Mouse (Mus musculus) fibroblast of lung, adult 2 months (primary cell): ENCODE results near the gene Snrnp35.
A peak's percentile ranks its signal among the peaks of the same experiment; 100 is the strongest.

Source experiments
- DNase-seq: peaks from one replicate; pipeline ENCODE4 v3.0.0-alpha.2; 2011; ENCODE audit warnings: low read depth

Gene Snrnp35

DNA sequence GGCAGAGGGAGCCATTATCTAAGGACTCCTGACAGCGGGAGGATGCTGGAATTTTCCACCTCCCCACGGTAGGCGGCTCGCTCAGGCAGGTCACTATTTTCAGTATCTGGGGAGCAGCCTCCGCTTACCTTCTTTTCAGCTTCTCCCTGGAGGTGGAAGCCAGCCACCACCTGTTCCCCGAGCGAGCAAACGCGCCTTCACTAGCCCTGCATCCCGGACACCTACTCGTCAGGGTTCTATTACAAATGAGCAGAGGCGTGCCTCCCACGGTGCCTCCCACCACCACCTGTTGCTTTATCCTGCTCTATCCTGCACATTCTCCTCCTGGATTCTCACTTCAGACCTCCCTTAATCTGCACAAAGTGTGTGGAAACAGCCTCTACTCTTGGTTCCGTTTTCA is 20.8 kb downstream of the Snrnp35 start:
- DNase-seq, result no peak

DNA sequence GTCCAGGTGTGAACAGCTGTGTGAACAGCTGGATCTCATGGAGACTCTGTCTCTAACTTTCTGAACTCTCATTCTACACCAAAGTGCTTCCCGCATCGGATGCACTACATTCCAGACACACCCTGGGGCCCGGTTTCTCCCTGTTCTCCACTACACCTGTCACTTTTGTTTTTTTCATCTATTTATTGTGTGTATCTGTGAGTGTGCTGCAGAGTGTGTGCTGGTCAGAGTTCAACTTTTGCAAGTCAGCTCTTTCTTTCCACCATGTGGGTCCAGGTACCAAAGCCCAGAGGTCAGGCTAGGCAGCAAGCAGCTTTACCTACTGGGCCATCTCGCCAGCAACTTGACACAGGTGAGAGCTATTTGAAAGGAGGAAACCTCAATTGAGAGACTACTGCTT is 22.3 kb downstream of the Snrnp35 start:
- DNase-seq, result no peak

DNA sequence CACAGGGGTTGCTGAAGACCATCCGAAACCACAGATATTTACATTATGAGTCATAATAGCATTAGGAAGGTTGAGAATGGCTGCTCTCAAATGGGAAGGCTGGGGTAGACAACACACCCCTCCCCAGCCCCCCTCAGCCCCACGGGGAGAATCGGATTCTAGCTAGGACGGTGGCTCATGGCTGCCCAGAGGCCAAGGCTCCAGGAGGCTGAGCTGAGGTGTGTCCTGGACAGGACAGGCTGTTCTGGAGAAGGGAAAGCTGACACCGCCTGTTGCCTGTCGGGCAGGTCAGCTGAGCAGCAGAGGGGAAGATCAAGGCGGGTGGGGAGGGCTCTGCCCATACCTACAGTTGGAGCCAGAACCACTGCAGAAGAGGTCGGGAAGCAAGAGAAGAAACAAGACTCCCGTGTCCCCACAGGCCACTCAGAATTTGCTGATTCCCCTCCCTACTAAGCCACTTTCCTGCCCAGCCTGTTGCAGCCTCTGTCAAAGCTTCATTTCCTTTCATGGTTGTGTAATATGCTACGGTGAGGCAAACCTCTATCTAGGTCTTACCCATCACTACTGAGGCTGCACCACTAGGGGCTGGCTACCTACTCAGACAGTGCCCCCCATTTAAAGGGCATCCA is 23.9 kb downstream of the Snrnp35 start:
- no peak for DNase-seq

DNA sequence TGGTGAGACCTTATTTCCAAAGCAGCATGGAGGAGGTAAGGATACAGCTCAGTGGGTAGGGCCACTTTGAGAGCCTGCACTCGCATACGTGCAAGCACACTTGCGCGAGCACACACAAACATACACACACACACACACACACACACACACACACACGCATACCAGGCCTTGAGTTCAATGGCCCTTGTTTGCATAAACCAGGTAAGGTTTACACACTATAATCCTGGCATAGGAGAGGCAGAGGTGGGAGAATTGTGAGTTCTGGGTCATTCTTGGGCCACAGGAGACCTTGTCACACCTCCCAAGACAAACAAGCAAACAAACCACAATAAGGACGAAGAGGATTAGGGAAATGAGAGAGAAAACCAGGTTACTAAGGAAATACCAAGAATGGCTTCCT is 26.3 kb downstream of the Snrnp35 start:
- no peak for DNase-seq

DNA sequence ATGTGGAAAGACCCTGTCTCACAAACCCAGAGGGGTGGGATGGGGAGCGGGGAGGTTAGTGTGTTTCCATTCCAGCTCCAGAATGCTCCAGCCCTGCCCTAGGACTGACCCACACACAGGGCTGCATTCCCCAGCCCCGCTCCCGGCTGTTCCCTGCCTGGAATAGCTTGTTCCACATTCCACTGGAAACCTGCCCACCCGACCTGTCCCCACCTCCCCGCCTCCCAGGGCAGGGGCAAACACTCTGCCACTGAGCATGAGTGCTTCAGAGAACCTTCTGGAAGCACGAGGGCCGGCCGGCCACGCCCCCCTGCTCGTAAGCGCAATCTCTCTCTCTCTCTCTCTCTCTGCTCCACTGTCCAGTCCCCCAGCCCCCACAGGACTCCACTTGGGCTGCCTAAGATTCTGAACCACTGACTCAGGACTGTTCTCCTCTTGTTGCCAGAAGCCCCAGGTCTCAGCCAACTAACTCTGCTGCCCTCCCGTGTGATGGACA is 26.9 kb downstream of the Snrnp35 start:
- DNase-seq, result peak; percentile 78

DNA sequence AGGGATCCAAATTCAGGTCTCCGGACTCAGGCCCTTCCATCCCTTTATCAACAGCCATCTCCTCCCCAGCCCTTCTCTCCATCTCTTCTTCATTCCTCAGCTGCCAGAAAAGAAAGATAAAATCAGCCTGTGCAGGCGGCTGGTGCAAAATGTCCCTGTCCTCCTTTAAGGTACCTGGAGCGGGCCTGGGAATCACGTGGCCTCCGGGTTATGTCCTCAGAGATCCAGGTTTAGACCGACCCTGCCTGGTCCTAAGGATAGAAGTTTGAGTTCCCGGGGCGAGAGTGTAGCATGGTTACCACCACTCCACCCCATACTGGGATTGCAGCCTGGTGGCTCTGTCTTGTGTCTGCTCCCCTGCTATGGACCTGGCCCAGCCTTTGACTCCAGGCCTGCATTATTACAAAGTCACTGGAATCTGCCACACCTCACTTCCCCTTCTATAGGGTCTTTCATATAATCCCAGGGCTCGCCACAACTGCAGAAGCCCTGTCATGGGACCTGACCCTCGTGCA is 27.7 kb downstream of the Snrnp35 start:
- no peak for DNase-seq

DNA sequence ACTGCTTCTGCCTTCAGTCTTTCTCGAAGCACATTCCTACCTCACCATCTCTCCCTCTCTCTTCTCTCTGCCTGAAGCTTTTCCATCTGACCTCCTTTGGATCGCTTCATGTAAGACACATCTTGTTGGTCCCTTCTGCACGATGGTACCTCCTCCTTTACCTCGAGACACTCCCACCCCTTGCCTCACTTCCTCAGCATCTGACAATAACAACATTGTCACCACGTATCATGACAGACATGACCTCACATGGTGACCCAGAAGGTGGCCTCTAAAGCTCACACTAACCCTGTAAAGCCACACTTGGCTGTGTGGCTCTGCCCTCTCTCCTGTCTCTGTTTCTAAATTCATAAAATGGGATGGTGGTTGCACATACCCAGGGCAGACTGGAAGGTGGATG is 32.9 kb downstream of the Snrnp35 start:
- no peak for DNase-seq

DNA sequence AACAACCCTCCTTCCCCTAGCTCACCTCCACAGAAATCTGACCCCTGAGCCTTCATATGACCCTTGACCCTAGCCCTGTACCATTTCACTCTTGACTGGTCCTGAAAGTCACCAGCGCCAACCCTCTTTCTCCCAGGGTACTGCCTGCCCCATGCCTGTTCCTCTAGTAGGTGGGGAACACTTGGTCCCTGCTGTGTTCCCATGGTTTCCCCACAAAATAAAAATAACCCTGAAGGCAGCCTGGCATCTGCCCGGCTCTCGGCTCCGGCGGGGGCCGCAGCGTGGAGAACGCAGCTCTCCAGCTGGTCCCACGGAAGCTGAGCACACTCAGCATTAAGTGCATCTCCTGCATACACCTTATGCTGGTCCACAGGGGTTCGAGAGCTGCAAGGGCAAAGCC is 35.7 kb downstream of the Snrnp35 start:
- no peak for DNase-seq

DNA sequence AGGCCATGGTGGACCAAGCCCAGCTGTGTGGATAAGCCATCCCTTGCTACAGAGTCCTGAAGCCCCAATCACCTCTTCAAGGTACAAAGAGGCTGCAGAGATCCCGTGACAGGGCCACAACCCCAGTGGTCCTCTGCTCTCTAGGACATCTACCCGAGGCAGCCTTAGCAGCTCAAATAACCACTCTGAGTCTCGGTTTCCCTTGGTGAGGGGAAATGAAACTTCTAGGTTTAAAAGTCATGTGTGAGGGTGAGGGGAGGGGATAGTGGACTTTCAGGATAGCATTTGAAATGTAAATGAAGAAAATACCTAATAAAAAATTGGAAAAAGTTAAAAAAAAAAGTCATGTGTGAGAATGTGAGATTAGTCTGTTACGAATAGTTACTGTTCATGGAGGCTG is 38.7 kb downstream of the Snrnp35 start:
- DNase-seq, result no peak

DNA sequence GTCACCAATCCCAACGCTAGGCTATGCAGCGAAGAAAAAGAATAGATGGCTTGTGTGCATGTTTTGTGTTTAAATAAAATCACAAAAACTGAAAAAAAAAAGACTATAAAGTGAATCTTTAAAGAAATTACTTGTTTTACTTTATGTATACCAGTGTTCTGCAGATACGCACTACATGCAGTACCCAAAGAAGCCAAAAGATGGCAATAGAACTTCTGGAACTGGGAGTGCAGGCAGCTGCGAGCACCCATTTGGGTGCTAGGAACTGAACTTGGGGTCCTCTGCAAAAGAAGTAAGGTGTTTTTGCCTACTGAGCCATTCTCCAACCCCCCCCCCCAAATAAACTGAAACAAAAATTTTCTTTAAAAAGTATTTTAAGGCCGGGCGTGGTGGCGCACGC is 40.1 kb downstream of the Snrnp35 start:
- no peak for DNase-seq

DNA sequence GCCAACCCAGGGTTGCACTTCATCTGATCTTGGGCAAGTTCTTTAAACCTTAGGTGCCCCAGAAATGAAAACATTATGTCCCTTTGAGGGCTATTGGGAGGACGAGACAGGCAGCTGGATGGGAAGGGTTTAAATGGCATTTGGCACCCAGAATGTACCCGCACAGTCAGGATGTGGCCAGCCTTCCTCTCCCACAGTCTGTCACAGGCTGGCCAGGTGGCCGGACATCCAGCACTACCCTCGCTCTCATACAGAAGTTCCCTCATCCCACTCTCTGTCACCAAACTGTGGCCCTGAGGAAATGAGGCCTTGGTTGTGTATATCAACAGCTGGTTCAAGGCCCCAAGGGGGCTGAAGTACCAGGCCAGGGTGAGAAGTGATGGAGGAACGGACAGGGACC is 42.0 kb downstream of the Snrnp35 start:
- no peak for DNase-seq

DNA sequence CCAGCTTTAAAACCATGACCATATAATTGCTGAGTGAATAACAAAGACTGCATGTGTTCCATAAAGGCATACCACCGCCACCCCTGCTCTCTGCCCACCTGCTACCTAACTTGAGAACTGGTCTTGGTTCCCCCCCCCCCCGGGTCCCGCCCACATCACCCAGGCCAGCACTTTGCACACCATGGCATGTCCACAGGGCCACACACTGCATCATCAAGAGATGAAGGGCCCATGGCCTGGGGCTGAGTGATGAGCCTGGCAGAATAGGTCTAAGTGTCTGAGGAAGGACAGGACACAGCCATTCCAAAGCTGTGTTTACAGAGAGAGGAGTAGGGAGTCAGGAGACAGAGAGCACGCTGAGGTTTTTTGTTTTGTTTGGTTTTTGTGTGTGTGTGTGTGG is 45.4 kb downstream of the Snrnp35 start:
- DNase-seq, result no peak

DNA sequence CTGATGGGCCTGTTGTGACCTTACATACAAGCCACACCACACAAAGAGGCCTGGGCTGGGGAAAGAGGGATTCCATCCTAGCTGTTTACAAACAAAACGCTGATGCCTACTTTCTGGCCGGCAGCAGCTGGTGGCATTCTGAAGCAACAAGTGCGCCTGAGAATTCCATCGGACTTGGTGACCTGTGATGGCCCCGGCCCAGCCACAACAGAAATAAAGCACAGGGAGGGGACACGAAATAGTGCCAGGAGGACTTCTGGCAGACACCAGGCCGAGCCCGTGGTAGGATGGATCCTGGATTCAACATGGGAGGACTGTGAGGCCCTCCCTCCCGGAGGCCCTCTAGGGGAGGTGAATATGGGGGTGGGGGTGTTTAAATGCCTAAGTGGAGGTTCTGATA is 45.9 kb downstream of the Snrnp35 start:
- no peak for DNase-seq

DNA sequence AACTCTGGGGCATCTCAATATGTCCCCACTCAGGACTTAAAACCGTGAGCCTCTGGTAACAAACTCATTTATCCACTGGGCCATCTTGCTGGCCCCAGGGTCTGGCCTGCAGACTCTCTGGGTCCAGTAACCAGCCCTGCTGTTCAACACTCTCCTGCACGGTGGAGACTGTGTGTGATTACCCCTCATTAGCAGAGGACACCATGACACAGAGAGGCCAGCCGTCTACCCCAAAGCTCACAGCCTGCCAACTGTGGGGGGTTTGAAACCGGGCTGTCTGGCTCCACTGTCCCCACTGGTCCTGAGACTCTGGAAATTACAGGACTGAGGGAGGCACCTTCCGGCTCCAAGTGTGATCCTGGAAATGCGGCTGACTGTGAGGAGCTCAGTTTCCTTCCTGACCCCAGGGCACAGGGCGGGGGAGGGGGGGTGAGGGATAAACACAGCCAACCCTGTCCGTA is 46.3 kb downstream of the Snrnp35 start:
- DNase-seq, result no peak

DNA sequence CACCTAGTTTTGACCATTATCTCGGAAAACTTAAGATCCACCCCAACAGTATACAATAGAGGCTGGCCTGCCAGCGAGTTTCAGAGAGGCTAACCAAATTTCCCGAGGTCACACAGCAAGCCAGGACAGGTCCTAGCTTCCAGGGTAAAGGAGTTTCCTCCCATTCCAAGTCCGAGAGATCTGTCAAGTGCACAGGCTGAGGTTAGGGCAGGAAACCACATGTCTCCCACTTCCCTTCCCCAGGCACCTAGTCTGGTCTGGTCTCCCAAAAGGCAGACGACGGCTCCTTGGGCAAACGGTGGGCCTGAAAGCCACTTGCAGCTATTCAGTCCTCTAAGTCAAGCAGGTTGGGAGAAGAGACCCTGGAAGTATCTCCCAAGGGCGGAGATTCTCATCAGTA is 46.8 kb downstream of the Snrnp35 start:
- DNase-seq, result no peak

DNA sequence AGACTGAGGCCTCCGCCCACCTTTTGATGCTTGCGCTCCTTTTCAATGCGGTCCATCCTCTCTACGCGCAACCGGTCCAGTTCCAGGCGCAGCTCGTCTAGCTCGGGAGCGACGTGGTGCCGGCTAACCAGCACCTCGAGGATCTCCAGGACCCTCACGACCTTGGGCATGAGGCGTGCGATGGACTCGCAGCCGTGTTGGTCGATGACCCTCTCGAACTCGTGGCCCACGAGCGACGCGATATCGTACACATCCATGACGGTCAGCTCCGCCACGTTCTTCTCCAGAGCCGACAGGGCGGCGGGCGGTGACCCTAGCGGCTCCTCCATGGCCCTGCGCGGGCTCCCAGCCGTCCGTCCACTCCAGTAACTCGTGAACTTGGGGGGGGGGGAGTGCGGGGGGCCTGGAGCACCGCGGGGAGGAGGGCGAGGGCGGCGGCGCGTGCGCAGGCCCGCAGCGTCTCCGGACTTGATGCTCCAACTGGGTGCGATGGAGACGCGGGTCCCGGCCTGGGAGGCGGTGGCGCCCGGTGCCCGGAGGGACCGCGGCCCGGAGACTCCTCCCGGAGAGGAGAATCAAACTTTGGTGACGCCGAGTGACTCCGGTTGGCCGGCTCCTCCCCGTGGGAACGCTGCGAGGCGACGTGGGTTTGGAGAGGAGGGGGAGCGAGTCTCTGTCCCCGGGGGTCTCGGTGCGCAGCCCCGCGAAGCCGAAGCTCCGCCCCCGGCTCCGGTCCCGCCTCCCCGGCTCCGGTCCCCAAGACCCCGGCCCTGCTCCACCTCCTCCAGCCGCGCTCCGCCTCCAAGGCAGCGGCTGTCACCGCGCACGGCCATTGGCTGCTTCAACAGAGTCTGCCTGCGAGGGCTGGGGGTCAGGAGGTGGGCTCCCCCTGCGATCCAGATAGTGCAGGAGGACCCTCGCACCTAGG is 48.0 kb downstream of the Snrnp35 start, which contains the start of gene Rilpl1:
Gene Rilpl1 (minus strand): TSS at position 737 of the 928 bp plus-strand sequence.
- no peak for DNase-seq

DNA sequence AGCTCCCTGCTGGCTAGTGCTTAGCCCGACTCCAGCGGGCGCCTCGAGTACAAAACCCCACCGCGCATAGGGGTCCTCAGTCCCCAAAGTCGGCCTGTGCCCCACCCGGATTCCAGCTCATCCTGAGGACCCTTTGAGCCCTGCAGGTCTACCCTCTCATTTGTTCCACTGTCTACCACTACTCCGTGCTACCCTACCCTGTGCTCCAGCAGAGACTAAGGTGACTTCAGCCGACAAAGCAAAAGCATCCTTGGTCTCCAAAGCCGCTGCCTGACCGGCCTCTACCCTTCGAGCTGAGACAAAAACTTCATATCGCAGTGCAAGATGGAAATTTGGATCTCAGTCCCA is 48.6 kb downstream of the Snrnp35 start:
- no peak for DNase-seq

DNA sequence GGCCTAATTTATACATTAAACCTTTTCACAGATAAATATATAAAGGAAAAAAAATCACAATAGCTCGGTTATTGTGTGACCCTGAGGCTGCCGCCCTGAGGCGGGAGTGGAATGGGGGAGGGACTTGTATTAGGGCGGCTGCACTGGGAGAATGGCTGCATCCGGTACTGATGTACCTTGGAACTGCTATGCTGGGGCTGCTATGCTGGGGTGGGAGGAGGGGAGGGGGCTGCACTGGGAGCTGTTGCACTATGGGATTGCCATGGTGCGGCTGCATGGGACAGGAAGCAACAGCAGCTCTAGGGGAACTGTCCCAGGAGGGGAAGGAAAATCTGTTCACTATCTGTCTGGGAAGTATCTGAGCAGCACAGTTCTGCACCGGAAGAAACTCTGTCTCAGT is 49.5 kb downstream of the Snrnp35 start:
- no peak for DNase-seq

DNA sequence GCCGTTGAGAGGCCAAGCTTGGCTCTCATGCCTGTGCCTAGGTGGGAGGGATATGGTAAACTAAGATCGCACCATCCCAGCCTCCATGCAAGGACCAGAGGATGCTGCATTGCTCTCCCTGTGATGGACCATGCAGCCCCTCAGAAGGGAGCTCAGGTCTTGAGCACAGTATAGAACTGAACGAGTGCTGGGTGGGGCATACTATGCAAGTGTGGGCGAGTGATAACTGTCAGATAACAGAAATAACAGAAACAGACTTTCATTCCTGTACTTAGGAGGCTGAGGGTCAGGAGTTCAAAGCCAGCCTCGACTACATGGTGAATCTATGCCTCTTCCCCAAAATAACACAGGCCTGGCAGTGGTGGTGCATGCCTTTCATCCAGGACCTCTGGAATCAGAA is 52.1 kb downstream of the Snrnp35 start:
- no peak for DNase-seq

DNA sequence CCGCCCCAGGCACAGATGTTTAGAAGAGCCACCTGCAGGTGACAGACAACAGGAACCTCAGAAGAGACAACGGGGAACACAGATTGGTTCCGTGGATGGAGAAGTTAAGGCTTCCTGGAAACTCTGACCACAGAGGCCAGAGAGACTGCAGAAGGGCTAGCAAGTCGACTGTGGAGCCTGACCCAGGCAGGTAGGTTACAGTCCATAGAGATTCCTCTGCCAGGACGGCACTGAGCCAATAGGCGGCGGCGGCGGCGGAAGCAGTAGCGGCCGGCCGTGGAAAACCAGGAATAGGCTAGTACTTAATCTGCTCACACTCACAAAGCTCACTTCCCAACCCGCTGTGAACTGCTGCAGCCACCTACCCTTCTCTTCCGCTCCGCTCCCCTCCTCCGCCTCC is 53.8 kb downstream of the Snrnp35 start:
- DNase-seq, result no peak

DNA sequence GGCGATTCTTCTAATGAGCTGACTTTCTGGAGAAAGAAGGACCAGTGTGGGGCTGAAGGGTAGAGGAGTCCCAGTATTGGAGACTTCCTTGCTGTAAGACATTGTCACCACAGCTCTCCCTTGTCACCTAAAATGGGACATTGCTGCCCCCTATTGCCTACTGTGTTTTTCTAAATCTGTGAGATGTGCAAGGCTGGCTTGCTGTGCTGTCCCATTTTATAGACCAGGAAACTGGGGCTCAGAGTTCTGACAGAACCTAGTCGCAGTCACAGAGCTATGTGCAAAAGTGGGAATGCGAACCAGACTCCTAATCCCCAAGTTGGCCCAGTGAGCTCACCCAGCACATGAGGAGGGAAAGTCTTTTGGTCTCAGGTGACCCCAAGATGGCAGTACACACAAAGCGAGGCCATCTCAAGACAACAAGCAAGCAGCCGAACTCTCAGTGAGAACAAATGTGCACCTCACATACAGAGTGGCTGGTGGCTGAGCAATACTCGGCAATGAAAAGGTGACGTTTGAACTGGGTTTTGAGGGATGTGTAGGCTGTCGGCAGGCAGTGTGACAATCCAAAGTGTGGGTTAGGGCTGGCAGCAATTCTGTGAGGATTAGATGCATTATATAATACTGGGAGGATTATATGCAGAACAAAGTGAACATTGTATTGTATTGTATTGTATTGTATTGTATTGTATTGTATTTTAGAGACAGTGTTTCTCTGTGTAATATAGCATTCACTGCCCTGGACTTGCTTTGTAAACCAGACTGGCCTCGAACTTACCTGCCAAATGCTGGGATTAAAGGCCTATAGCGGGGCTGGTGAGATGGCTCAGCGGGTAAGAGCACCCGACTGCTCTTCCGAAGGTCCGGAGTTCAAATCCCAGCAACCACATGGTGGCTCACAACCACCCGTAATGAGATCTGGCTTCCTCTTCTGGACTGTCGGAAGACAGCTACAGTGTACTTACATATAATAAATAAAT is 56.2 kb downstream of the Snrnp35 start:
- no peak for DNase-seq

DNA sequence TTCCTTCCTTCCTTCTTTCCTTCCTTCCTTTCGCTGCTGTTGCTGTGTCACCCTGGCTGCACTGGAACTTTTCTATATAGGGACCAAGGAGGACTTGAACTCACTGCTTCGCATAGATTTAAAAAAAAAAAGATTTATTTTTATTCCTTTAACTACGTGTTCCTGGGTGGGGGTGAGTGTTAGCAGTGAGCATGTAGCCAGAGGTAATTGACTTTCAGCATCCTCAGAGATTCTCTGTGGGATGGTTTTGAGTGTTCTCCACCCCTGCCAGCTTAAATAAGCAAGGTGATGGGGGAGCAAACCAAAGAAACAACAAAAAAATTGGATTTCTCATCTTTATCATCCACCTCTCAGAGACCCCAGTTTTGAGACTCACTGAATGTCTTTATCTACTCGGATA is 57.0 kb downstream of the Snrnp35 start:
- no peak for DNase-seq
